Mouse (Mus musculus): ENCODE results near the gene Bag2. TPM values are rescaled to one million over a fixed set of nuclear protein-coding genes. Genes with fewer than 3 reads are reported as not detected.

Bag2 gene
- polyA plus RNA-seq, 1 experiment from 2014 or later = 52.0 TPM

DNA sequence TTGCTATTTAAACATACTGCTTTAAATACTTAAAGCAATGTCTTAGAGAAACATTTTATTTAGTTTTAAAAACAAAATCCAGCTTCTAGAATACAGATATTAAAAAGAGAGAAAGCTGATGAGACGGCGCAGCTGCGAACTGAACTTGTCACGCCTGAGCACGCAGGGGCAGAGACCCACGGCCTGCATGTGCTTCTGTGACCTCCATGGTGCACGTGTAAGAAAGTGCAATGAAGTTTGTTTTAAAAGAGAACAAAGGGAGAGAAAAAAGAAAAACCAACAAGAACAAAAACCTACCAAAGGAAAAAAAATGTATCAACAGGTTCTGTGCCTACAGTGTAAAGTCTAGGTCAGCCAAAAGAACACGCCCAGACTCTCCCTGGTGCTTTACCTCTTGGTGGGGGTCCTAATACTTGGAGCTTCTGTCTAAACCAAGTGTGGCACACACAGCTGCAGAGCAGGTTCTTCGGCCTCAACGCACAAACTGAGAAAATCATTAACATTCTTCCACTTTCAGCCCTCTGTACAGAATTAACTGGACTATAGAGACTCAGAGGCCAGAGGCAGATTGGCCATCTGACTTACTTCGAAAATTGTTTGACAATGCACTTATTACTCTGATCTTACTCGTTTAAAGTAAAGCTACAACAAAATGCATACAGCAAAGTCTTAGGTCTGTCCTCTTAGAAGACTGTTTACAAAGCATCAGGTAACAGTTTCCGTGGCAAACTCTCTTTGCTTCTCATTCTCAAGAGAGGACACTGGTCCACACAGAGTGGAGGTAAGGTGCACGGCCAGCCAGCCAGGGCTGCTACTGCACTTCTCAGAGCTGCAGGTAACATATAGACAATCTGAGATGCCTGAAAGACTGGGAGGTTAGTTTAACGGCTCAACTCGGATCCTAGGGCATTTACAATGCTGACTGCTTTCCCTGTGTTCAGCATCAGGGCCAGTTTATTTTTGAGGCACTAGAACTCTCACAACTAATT lies 9.2 kb upstream of the Bag2 start:
- H3K4me3 ChIP-seq (ENCODE audit: low read depth, low read length) = no peak overlapping the region
- H3K27me3 ChIP-seq (ENCODE audit: control insufficient read depth, insufficient read depth, low read length) = no peaks in the 10 kb centered on the region
- H3K4me1 ChIP-seq (replicated peaks; ENCODE audit: control insufficient read depth, insufficient read depth) = no peaks in the 10 kb centered on the region
- H3K4me2 ChIP-seq (replicated peaks; ENCODE audit: low read depth) = no peak overlapping the region
- no peak for ATAC-seq (ENCODE audit: low FRiP score, low TSS enrichment)
- H3K9ac ChIP-seq (ENCODE audit: low read length) = no peak overlapping the region
- H3K27ac ChIP-seq (replicated peaks) = no peak overlapping the region
- TF ChIP-seq EP300 (optimal IDR thresholded peaks at IDR 0.05) (no peak), CTCF (IDR thresholded peaks at IDR 0.05; ENCODE audit: low read depth) (no peak)
- 51% methylated on average over 16 of the region's 16 CpGs for WGBS
- peaks cover 11% of the 10 kb centered on the region for H3K36me3 ChIP-seq (ENCODE audit: control insufficient read depth, insufficient read depth, low read length)
- no peaks in the 10 kb centered on the region for H3K9me3 ChIP-seq (ENCODE audit: control insufficient read depth, low read length)
- DNase-seq (ENCODE audit: low spot score) = no peak

- WGBS = 81% methylated on average over 11 of the region's 11 CpGs
- DNase-seq (ENCODE audit: low spot score) (no peak), ATAC-seq (ENCODE audit: low FRiP score, low TSS enrichment) (no peak)
- Histone ChIP-seq H3K27ac (replicated peaks) (no peak overlapping the region), H3K9me3 (ENCODE audit: control insufficient read depth, low read length) (no peaks in the 10 kb centered on the region), H3K27me3 (ENCODE audit: control insufficient read depth, insufficient read depth, low read length) (no peaks in the 10 kb centered on the region), H3K36me3 (ENCODE audit: control insufficient read depth, insufficient read depth, low read length) (peaks cover 9% of the 10 kb centered on the region), H3K9ac (ENCODE audit: low read length) (no peak overlapping the region), H3K4me1 (replicated peaks; ENCODE audit: control insufficient read depth, insufficient read depth) (no peaks in the 10 kb centered on the region), H3K4me3 (ENCODE audit: low read depth, low read length) (no peak overlapping the region), H3K4me2 (replicated peaks; ENCODE audit: low read depth) (no peak overlapping the region)
- TF ChIP-seq CTCF (IDR thresholded peaks at IDR 0.05; ENCODE audit: low read depth) (no peak), EP300 (optimal IDR thresholded peaks at IDR 0.05) (no peak)
Measured at GRCm38 (mm10) chr1:33765468-33766080, 8.0 kb upstream of the Bag2 start.

DNA sequence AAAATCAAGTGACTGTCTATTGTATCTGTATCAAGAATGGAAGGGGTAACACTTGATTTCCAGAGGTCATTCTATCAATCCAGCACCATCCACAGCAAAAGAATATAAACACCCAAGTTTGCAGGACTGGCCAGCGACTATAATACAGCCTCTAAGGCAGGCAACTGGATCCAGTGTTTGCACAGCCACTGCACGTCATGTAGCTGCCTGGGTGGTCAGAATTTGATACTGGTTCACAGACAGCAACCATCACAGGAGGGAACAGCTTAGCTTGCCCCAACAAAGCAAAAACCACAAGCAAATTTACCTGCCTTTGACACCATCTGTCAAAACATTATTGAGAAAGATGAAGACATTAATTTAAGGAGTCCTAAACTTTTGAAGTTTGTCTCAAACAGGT lies 6.2 kb upstream of the Bag2 start:
- Histone ChIP-seq H3K4me2 (replicated peaks; ENCODE audit: low read depth) (no peak overlapping the region), H3K27me3 (ENCODE audit: control insufficient read depth, insufficient read depth, low read length) (no peaks in the 10 kb centered on the region), H3K4me1 (replicated peaks; ENCODE audit: control insufficient read depth, insufficient read depth) (no peaks in the 10 kb centered on the region), H3K4me3 (ENCODE audit: low read depth, low read length) (no peak overlapping the region), H3K36me3 (ENCODE audit: control insufficient read depth, insufficient read depth, low read length) (no peaks in the 10 kb centered on the region; the same call in 1 of the 2 replicates), H3K27ac (replicated peaks) (no peak overlapping the region), H3K9ac (ENCODE audit: low read length) (no peak overlapping the region), H3K9me3 (ENCODE audit: control insufficient read depth, low read length) (no peaks in the 10 kb centered on the region)
- no peak for TF ChIP-seq EP300 (optimal IDR thresholded peaks at IDR 0.05)
- TF ChIP-seq CTCF (IDR thresholded peaks at IDR 0.05; ENCODE audit: low read depth) = no peak
- no peak for DNase-seq (ENCODE audit: low spot score)
- WGBS = 49% methylated on average over 2 of the region's 2 CpGs
- no peak for ATAC-seq (ENCODE audit: low FRiP score, low TSS enrichment)

DNA sequence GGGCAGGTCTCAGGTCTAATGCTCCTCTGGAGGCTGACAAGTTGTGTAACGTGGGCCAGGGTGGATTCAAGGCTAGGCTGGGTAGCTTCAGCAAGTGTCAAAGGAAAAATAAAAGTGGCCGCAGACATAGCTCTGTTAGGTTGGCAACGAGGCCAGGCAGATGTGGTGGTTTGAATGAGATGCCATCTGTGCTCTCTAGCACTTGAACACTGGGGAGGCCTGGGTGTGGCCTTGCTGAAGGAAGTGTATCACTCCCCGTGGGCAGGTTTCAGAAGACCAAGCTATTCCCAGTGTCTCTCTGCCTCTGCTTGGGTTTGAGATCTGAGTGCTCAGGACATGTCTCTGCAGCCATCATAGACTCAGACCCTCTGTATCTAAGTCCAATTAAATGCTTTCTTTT lies 893 bp upstream of the Bag2 start:
- no peaks in the 10 kb centered on the region; the same call in 1 of the 2 replicates for H3K36me3 ChIP-seq (ENCODE audit: control insufficient read depth, insufficient read depth, low read length)
- H3K9me3 ChIP-seq (ENCODE audit: control insufficient read depth, low read length) = no peaks in the 10 kb centered on the region
- H3K27ac ChIP-seq (replicated peaks) = 0 out of 2 replicates have a peak overlapping the region, but pooled peaks have one; percentile 13
- DNase-seq (ENCODE audit: low spot score) = no peak
- no peak overlapping the region for H3K4me3 ChIP-seq (ENCODE audit: low read depth, low read length)
- no peak overlapping the region for H3K4me2 ChIP-seq (replicated peaks; ENCODE audit: low read depth)
- H3K9ac ChIP-seq (ENCODE audit: low read length) = no peak overlapping the region
- no peak for TF ChIP-seq EP300 (optimal IDR thresholded peaks at IDR 0.05)
- WGBS = 45% methylated on average over 4 of the region's 4 CpGs
- no peak for ATAC-seq (ENCODE audit: low FRiP score, low TSS enrichment)
- H3K4me1 ChIP-seq (replicated peaks; ENCODE audit: control insufficient read depth, insufficient read depth) = no peaks in the 10 kb centered on the region
- no peaks in the 10 kb centered on the region for H3K27me3 ChIP-seq (ENCODE audit: control insufficient read depth, insufficient read depth, low read length)

- 3% methylated on average over 14 of the region's 14 CpGs for WGBS
- Histone ChIP-seq H3K36me3 (ENCODE audit: control insufficient read depth, insufficient read depth, low read length) (no peaks in the 10 kb centered on the region), H3K27ac (replicated peaks) (peak overlapping the region; percentile 86), H3K4me2 (replicated peaks; ENCODE audit: low read depth) (peak overlapping the region; percentile 95), H3K9ac (ENCODE audit: low read length) (peak overlapping the region; percentile 80), H3K4me3 (ENCODE audit: low read depth, low read length) (peak overlapping the region; percentile 81), H3K27me3 (ENCODE audit: control insufficient read depth, insufficient read depth, low read length) (no peaks in the 10 kb centered on the region), H3K4me1 (replicated peaks; ENCODE audit: control insufficient read depth, insufficient read depth) (no peaks in the 10 kb centered on the region), H3K9me3 (ENCODE audit: control insufficient read depth, low read length) (no peaks in the 10 kb centered on the region)
- DNase-seq (ENCODE audit: low spot score) (no peak), ATAC-seq (ENCODE audit: low FRiP score, low TSS enrichment) (peak; percentile 45)
- TF ChIP-seq EP300 (optimal IDR thresholded peaks at IDR 0.05) (no peak), CTCF (IDR thresholded peaks at IDR 0.05; ENCODE audit: low read depth) (peak; percentile 11; the same call in 1 of the 2 replicates)
Measured at GRCm38 (mm10) chr1:33757033-33757413, 572 bp downstream of the Bag2 start.
